Mouse (Mus musculus) cerebellum, adult 2 months (tissue): ENCODE data around the gene Fbxo39.

Experiments
- CTCF ChIP-seq: fragments of 200-500 bp; IDR thresholded peaks from 2 replicates; pipeline ENCODE4 v1.5.1; 2011; ENCODE audit warnings: low read depth, mild to moderate bottlenecking, control low read depth, low read length, moderate library complexity, borderline replicate concordance; ENCODE audit not compliant: insufficient read depth
- POLR2A ChIP-seq: fragments of 200-500 bp; IDR thresholded peaks from 2 replicates; pipeline ENCODE4 v1.6.1; 2011; ENCODE audit warnings: low read length, control low read depth, borderline replicate concordance; ENCODE audit not compliant: insufficient read depth

DNA sequence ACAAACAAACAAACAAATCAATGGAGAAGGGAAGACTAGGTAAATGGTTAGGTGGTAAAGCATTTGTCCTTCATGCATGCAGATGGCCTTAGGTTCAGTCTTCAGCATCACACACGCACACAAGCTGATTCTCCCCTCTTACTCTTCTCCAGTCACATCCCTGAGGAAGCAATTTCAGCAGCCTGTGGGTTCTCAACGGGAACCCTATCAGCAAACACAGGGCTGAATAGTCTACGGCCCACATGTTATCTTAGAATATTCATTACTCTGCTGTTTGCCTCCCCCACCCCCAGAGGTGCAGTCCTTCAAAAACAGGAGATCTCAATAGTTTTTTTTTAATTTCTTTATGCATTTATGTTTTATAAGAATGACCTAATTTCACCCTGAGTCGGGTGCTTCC is 3.8 kb upstream of the Fbxo39 start:
- TF ChIP-seq POLR2A (no peak), CTCF (no peak)
